Mouse (Mus musculus): Measurements from ENCODE around the gene Rfx5. TPM values are rescaled to one million over a fixed set of nuclear protein-coding genes. Genes with fewer than 3 reads are reported as not detected.
A peak's percentile ranks its signal among the peaks of the same experiment; 100 is the strongest.
"Not testable (repeated sequence)": the region's sequence is repeated elsewhere in the genome, so short reads cannot be mapped to it uniquely, and the experiment has no call there.

Gene Rfx5
- polyA plus RNA-seq, 2 experiments, result 12.9 to 29.9 TPM

- DNase-seq (ENCODE audit: low spot score) (no peak), ATAC-seq (ENCODE audit: low FRiP score, low read depth) (no peak)
- Histone ChIP-seq H3K9me3 (ENCODE audit: control insufficient read depth, low read length) (no peaks in the 10 kb centered on the region), H3K4me3 (replicated peaks; ENCODE audit: low read length) (no peak overlapping the region), H3K4me2 (replicated peaks; ENCODE audit: low read depth, low read length, severe bottlenecking) (no peak overlapping the region), H3K36me3 (ENCODE audit: control insufficient read depth, insufficient read depth, low read length) (no peaks in the 10 kb centered on the region), H3K27ac (replicated peaks; ENCODE audit: low read depth, low read length) (no peak overlapping the region), H3K4me1 (ENCODE audit: control insufficient read depth, insufficient read depth, low read length) (no peaks in the 10 kb centered on the region), H3K9ac (ENCODE audit: low read depth, low read length, severe bottlenecking) (no peak overlapping the region), H3K27me3 (ENCODE audit: control insufficient read depth, insufficient read depth, low read length) (no peaks in the 10 kb centered on the region)
- 40% methylated on average over 8 of the region's 8 CpGs for WGBS
- no peak for TF ChIP-seq POLR2A (IDR thresholded peaks at IDR 0.05; ENCODE audit: borderline replicate concordance, extremely low read depth, insufficient read depth, insufficient read length)
Measured at GRCm38 (mm10) chr3:94924688-94925087, 29.2 kb upstream of the Rfx5 start.

GRCm38 (mm10) chr3:94926301-94926736 is 27.6 kb upstream of the Rfx5 start:
- 50% methylated on average over 4 of the region's 4 CpGs for WGBS
- DNase-seq (ENCODE audit: low spot score), result not testable (repeated sequence)

GRCm38 (mm10) chr3:94928979-94929378 is 24.9 kb upstream of the Rfx5 start:
- H3K27me3 ChIP-seq (ENCODE audit: control insufficient read depth, insufficient read depth, low read length); H3K4me1 ChIP-seq (ENCODE audit: control insufficient read depth, insufficient read depth, low read length); H3K9me3 ChIP-seq (ENCODE audit: control insufficient read depth, low read length); ATAC-seq (ENCODE audit: low FRiP score, low read depth); H3K27ac ChIP-seq (replicated peaks; ENCODE audit: low read depth, low read length); H3K36me3 ChIP-seq (ENCODE audit: control insufficient read depth, insufficient read depth, low read length); H3K4me3 ChIP-seq (replicated peaks; ENCODE audit: low read length); H3K4me2 ChIP-seq (replicated peaks; ENCODE audit: low read depth, low read length, severe bottlenecking); H3K9ac ChIP-seq (ENCODE audit: low read depth, low read length, severe bottlenecking); DNase-seq (ENCODE audit: low spot score): not testable (repeated sequence)
- 89% methylated on average over 3 of the region's 4 CpGs for WGBS

More at GRCm38 (mm10) chr3:94926301-94926736, 27.6 kb upstream of the Rfx5 start:
- H3K9ac ChIP-seq (ENCODE audit: low read depth, low read length, severe bottlenecking); ATAC-seq (ENCODE audit: low FRiP score, low read depth); H3K4me3 ChIP-seq (replicated peaks; ENCODE audit: low read length); H3K9me3 ChIP-seq (ENCODE audit: control insufficient read depth, low read length); H3K27me3 ChIP-seq (ENCODE audit: control insufficient read depth, insufficient read depth, low read length); H3K4me1 ChIP-seq (ENCODE audit: control insufficient read depth, insufficient read depth, low read length); H3K4me2 ChIP-seq (replicated peaks; ENCODE audit: low read depth, low read length, severe bottlenecking); H3K36me3 ChIP-seq (ENCODE audit: control insufficient read depth, insufficient read depth, low read length); H3K27ac ChIP-seq (replicated peaks; ENCODE audit: low read depth, low read length): not testable (repeated sequence)

GRCm38 (mm10) chr3:94930386-94931266 is 23.2 kb upstream of the Rfx5 start:
- not testable (repeated sequence) for H3K4me3 ChIP-seq (replicated peaks; ENCODE audit: low read length); H3K27me3 ChIP-seq (ENCODE audit: control insufficient read depth, insufficient read depth, low read length); ATAC-seq (ENCODE audit: low FRiP score, low read depth); DNase-seq (ENCODE audit: low spot score); H3K9me3 ChIP-seq (ENCODE audit: control insufficient read depth, low read length); H3K9ac ChIP-seq (ENCODE audit: low read depth, low read length, severe bottlenecking); H3K36me3 ChIP-seq (ENCODE audit: control insufficient read depth, insufficient read depth, low read length); H3K4me2 ChIP-seq (replicated peaks; ENCODE audit: low read depth, low read length, severe bottlenecking); H3K4me1 ChIP-seq (ENCODE audit: control insufficient read depth, insufficient read depth, low read length); H3K27ac ChIP-seq (replicated peaks; ENCODE audit: low read depth, low read length)
- 34% methylated on average over 7 of the region's 7 CpGs for WGBS

GRCm38 (mm10) chr3:94931427-94932082 is 22.3 kb upstream of the Rfx5 start:
- not testable (repeated sequence) for H3K27ac ChIP-seq (replicated peaks; ENCODE audit: low read depth, low read length); H3K4me3 ChIP-seq (replicated peaks; ENCODE audit: low read length); DNase-seq (ENCODE audit: low spot score); H3K9ac ChIP-seq (ENCODE audit: low read depth, low read length, severe bottlenecking); H3K4me2 ChIP-seq (replicated peaks; ENCODE audit: low read depth, low read length, severe bottlenecking); H3K9me3 ChIP-seq (ENCODE audit: control insufficient read depth, low read length); ATAC-seq (ENCODE audit: low FRiP score, low read depth); H3K36me3 ChIP-seq (ENCODE audit: control insufficient read depth, insufficient read depth, low read length); H3K27me3 ChIP-seq (ENCODE audit: control insufficient read depth, insufficient read depth, low read length); H3K4me1 ChIP-seq (ENCODE audit: control insufficient read depth, insufficient read depth, low read length)
- 74% methylated on average over 10 of the region's 10 CpGs for WGBS

GRCm38 (mm10) chr3:94932279-94932678 is 21.6 kb upstream of the Rfx5 start:
- 0 out of 2 replicates have a peak overlapping the region, but pooled peaks have one; percentile 48 for H3K27ac ChIP-seq (replicated peaks; ENCODE audit: low read depth, low read length)
- not testable (repeated sequence) for H3K9me3 ChIP-seq (ENCODE audit: control insufficient read depth, low read length); H3K36me3 ChIP-seq (ENCODE audit: control insufficient read depth, insufficient read depth, low read length); DNase-seq (ENCODE audit: low spot score); H3K9ac ChIP-seq (ENCODE audit: low read depth, low read length, severe bottlenecking); H3K27me3 ChIP-seq (ENCODE audit: control insufficient read depth, insufficient read depth, low read length); ATAC-seq (ENCODE audit: low FRiP score, low read depth); H3K4me3 ChIP-seq (replicated peaks; ENCODE audit: low read length); H3K4me1 ChIP-seq (ENCODE audit: control insufficient read depth, insufficient read depth, low read length)
- 64% methylated on average over 2 of the region's 2 CpGs for WGBS
- peak overlapping the region; percentile 54 for H3K4me2 ChIP-seq (replicated peaks; ENCODE audit: low read depth, low read length, severe bottlenecking)

Data from limb, embryonic 14.5 days (tissue).